Mouse (Mus musculus) limb, embryonic 10.5 days (tissue): ENCODE measurements around the gene Cdc14b. TPM values are rescaled to one million over a fixed set of nuclear protein-coding genes. Genes with fewer than 3 reads are reported as not detected.
A peak's percentile ranks its signal among the peaks of the same experiment; 100 is the strongest.

Experiments used
- DNase-seq: peaks from one replicate; pipeline ENCODE4 v3.0.0-alpha.2; 2017; ENCODE audit warnings: low spot score
- H3K27ac ChIP-seq: fragments of 300-500 bp; sonication (generic); 2 replicates; pipeline ENCODE4 v1.5.1; 2016; ENCODE audit warnings: mild to moderate bottlenecking
- H3K27me3 ChIP-seq: fragments of 300-500 bp; sonication (generic); 2 replicates; pipeline ENCODE4 v1.6.1; 2016; ENCODE audit warnings: low read depth, mild to moderate bottlenecking; ENCODE audit not compliant: poor library complexity, severe bottlenecking
- H3K36me3 ChIP-seq: fragments of 300-500 bp; sonication (generic); 2 replicates; pipeline ENCODE4 v1.6.1; 2016; ENCODE audit warnings: mild to moderate bottlenecking, moderate library complexity
- H3K4me1 ChIP-seq: fragments of 300-500 bp; sonication (generic); 2 replicates; pipeline ENCODE4 v1.6.1; 2016
- H3K4me3 ChIP-seq: fragments of 300-500 bp; sonication (generic); 2 replicates; pipeline ENCODE4 v1.5.1; 2016; ENCODE audit warnings: mild to moderate bottlenecking, moderate library complexity
- H3K9me3 ChIP-seq: fragments of 300-500 bp; sonication (generic); replicated peaks from 2 replicates; pipeline ENCODE4 v1.6.1; 2016; ENCODE audit warnings: mild to moderate bottlenecking
- WGBS: fragments of 180-500 bp; shearing (Covaris S2); methylation state at CpG from one replicate; pipeline ENCODE4 v1.1.7; 2016; 5-methylcytosine and 5-hydroxymethylcytosine counted together
- polyA plus RNA-seq: library from polyadenylated mRNA; unstranded; fragments of >200 nt; fragmentation: Nextera tagmentation; extraction: Ambion mirVana; gene quantifications from 2 replicates; pipeline ENCODE4 v1.2.1, GENCODE M21; 2016

The Cdc14b gene
- polyA plus RNA-seq, 1 experiment from 2014 or later, result 34.9 TPM

DNA sequence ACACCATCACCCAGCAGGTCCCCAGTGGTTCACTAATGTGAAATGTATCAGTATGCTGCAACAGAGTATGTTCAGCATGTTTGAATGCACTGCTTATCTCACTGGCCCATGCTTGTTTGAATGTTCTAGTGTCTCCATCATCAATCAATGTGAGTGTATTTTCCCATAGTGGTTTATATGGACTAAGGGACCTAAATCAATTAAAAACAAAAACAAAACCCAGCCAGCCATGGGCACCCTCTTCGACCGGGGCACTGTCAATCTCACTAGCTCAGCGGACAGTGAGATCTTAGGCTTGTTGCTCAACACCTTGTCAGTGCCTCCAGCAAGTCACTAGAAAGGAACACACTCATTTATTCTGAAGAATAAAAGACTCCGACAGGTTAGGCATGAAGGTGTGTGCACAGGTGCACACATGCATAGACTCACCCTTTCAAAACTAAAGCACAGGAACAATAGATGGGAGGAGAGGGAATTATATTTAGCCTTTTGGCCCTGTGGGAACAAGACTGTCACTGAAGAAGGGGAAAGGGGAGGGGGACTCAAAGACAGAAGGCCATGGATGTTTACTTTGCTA is 30.3 kb downstream of the Cdc14b start:
- Histone ChIP-seq H3K36me3 (peaks cover 15% of the 10 kb centered on the region), H3K27me3 (no peaks in the 10 kb centered on the region), H3K27ac (no peak overlapping the region), H3K4me1 (peaks cover 23% of the 10 kb centered on the region), H3K4me3 (no peak overlapping the region), H3K9me3 (no peaks in the 10 kb centered on the region)
- DNase-seq, result no peak
- 91% methylated on average over 4 of the region's 4 CpGs for WGBS

DNA sequence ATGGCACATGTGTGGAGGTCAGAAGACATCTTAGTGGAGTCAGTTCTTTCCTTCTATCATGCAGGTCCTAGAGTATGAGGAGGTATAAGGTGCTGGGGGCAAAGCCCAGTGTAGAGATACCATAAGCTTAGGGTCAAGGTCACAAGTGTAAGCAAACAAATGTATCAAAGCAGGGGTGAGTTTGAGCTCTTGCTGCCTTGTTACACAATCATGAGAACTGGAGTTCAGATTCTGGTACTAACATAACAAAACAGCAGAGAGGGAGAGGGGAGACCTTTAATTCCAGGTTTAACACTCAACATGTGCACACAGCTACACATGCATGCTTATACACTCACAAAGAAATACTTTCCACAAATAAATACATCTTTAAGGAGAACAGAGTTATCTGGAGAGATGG is 32.4 kb downstream of the Cdc14b start:
- no peaks in the 10 kb centered on the region for H3K27me3 ChIP-seq
- DNase-seq, result no peak
- peaks cover 15% of the 10 kb centered on the region for H3K36me3 ChIP-seq
- H3K4me1 ChIP-seq, result peaks cover 6% of the 10 kb centered on the region
- no peak overlapping the region for H3K4me3 ChIP-seq
- no peak overlapping the region for H3K27ac ChIP-seq
- no peaks in the 10 kb centered on the region for H3K9me3 ChIP-seq

DNA sequence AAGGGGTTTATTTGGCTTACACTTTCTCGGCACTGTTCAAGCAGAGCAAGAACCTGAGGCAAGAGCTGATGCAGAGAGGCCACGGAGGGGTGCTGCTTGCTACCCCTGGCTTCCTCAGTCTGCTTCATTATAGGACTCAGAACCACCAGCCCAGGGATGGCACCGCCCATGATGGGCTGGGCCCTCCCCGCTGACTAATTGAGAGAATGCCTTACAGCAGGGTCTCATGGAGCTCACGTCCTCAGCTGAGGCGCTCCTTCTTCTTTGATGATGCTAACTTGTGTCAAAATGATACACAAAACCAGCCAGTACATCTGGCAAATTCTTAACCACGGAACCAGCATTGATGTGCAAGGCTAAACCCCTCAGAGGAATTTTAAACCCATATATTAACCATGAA is 34.5 kb downstream of the Cdc14b start:
- H3K27me3 ChIP-seq, result no peaks in the 10 kb centered on the region
- no peak for DNase-seq
- no peak overlapping the region for H3K4me3 ChIP-seq
- 75% methylated on average over 7 of the region's 7 CpGs for WGBS
- H3K27ac ChIP-seq, result no peak overlapping the region
- no peaks in the 10 kb centered on the region for H3K9me3 ChIP-seq
- peaks cover 26% of the 10 kb centered on the region for H3K4me1 ChIP-seq
- H3K36me3 ChIP-seq, result peaks cover 15% of the 10 kb centered on the region

DNA sequence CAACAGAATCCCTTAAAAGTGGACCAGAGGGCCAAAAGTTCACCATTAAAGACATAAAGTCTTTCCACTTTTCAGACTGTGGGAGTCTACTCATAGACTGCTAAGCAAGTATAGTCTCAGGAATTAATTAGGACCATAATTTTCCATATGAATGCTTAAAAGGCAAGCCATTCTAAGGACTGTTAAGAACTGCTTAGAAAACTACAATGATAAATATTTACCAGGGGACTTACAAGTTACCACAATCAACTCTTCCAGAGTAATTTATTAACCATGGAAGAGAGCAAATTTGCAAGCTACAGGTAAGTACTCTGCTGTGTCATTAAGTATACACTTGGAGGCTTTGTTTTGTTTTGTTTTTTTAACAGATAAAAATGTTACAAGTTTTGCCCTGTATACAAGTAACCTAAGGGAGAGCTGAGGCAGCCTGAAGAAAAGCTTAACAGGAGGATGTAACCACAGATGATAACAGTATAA is 37.4 kb downstream of the Cdc14b start:
- Histone ChIP-seq H3K9me3 (no peaks in the 10 kb centered on the region), H3K36me3 (peaks cover 7% of the 10 kb centered on the region), H3K4me3 (no peak overlapping the region), H3K27ac (peak overlapping the region; percentile 44), H3K4me1 (peaks cover 47% of the 10 kb centered on the region), H3K27me3 (no peaks in the 10 kb centered on the region)
- DNase-seq, result no peak

DNA sequence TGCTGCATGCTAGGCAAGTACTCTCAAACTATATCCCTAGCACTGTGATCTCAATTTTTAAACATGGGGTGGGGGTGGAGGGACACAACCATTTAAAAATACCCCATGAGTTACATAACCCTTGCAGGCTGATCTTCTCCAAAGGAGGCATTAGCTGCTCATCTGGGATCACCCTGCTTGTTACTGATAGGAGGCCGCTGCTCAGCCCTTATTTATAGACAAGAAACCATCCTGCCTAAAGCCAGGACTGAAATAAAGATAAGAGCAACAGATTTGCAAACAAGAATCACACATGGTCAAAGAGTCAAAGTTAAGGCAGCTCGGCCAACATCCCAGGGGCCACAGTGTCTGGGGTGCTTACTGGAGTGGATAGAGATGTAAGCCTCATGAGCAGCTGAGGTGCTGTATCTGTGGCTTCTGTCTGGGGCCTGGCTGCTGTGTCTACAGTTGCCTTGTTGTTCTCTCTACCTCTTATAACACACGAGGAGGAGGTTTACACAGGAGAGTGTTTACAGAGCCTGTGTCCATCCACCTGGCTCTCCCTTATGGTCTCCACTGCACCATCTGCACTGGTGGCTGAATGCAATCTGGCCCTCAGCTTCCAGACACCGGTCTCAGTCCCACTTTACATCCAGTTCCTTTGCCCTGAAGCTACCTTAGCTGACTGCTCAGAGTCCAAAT is 38.0 kb downstream of the Cdc14b start:
- H3K4me3 ChIP-seq, result no peak overlapping the region
- 59% methylated on average over 4 of the region's 4 CpGs for WGBS
- H3K36me3 ChIP-seq, result peaks cover 5% of the 10 kb centered on the region; the same call in 1 of the 2 replicates
- DNase-seq, result no peak
- no peaks in the 10 kb centered on the region for H3K27me3 ChIP-seq
- peak overlapping the region; percentile 44 for H3K27ac ChIP-seq
- peaks cover 47% of the 10 kb centered on the region for H3K4me1 ChIP-seq
- no peaks in the 10 kb centered on the region for H3K9me3 ChIP-seq

DNA sequence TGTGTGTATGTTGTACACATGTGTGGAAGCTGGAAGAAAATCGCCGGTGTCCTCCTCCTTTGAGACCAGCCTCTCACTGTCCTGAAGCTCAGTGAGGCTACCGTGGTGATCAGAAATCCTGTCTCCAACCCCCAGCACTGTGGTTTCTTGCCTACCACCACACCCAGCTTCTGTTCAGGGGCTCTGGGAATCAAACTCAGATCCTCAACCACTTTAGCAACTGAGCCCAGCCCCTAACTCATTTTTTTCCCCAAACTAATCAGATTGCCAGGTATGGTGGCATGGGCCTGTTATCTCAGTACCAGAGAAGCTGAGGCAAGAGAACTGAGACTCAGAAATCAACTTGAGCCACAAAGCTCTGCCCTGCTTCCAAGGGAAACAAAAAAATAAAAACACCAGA is 39.3 kb downstream of the Cdc14b start:
- WGBS, result 63% methylated on average over 3 of the region's 3 CpGs
- Histone ChIP-seq H3K4me3 (no peak overlapping the region), H3K36me3 (no peaks in the 10 kb centered on the region), H3K27me3 (no peaks in the 10 kb centered on the region), H3K27ac (peak overlapping the region; percentile 83), H3K4me1 (peaks cover 47% of the 10 kb centered on the region), H3K9me3 (no peaks in the 10 kb centered on the region)
- DNase-seq, result no peak

DNA sequence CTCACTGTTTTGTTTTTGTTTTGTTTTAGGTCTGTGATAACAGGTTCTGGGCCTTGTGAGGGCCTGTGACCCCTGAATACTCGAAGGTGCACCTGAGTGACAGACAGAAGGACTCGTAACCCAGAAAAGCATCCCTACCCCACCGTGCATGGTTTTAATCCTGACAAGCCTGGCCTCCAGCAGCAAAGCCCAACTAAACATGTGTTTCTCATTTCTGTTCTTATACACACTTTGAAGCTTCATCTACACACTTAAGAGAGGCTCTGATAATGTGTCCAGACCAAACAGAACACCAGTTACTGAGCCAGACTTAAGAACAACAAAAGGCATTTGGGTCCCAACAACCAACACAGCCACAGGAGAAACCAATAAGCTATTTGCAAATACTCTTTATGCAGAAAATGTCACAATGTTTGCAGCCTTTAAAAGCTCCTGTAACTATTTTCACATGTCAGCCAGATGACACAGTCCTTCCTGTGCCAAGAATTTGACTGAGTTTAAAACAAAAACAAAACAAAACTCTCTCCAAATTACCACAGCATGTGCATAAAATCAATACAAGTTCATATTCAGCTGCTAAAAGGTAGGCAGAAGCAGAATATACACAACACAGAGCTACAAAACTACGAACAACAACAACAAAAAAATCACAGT is 39.9 kb downstream of the Cdc14b start:
- peak; percentile 57 for DNase-seq
- no peaks in the 10 kb centered on the region for H3K9me3 ChIP-seq
- no peak overlapping the region for H3K4me3 ChIP-seq
- H3K27ac ChIP-seq, result peak overlapping the region; percentile 83
- 37% methylated on average over 4 of the region's 4 CpGs for WGBS
- H3K4me1 ChIP-seq, result peaks cover 41% of the 10 kb centered on the region
- no peaks in the 10 kb centered on the region for H3K36me3 ChIP-seq
- H3K27me3 ChIP-seq, result no peaks in the 10 kb centered on the region

DNA sequence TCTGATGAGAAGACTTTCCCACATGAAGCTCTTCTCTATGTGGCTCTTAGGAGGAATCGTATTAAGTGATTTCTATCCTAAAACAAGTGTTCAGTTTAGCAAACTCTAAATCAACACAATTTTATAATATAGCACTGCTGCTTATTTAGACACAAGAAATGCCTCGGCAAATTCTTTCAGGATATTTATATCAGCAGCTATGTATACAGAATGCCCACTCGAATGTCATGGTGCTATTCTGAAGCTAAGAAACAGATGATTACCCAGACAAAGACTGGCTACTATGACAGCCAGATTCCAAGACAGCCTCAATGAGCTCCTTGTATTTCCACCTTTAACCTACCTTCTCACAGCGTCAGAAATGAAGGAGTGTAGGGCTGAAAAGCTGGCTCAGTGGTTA is 42.0 kb downstream of the Cdc14b start:
- Histone ChIP-seq H3K36me3 (no peaks in the 10 kb centered on the region), H3K27me3 (no peaks in the 10 kb centered on the region), H3K4me3 (no peak overlapping the region), H3K27ac (no peak overlapping the region), H3K9me3 (no peaks in the 10 kb centered on the region), H3K4me1 (peaks cover 41% of the 10 kb centered on the region)
- no peak for DNase-seq
- WGBS, result 94% methylated on average over 4 of the region's 4 CpGs

DNA sequence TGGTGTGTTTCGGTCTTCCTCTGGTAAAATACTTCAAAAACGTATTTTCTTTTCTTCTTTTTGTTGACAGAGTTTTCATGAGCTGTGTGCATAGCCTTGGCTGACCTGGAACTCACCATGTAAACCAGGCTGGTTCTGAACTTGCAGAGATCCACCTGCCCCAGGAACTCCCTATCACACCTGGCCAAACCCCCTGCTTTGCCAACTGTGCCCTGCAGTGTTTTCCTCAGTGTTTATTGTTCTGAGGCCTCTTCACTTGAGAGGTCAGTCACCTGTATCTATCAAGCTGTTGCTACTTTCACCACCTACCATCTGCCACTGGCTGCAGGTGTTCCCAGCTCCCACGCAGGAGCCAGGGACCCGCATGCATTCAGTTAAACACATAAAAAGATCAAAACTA is 48.4 kb downstream of the Cdc14b start:
- 87% methylated on average over 4 of the region's 4 CpGs for WGBS
- peaks cover 16% of the 10 kb centered on the region for H3K36me3 ChIP-seq
- no peak for DNase-seq
- H3K9me3 ChIP-seq, result no peaks in the 10 kb centered on the region
- H3K27ac ChIP-seq, result no peak overlapping the region
- no peaks in the 10 kb centered on the region for H3K4me1 ChIP-seq
- no peak overlapping the region for H3K4me3 ChIP-seq
- H3K27me3 ChIP-seq, result no peaks in the 10 kb centered on the region

DNA sequence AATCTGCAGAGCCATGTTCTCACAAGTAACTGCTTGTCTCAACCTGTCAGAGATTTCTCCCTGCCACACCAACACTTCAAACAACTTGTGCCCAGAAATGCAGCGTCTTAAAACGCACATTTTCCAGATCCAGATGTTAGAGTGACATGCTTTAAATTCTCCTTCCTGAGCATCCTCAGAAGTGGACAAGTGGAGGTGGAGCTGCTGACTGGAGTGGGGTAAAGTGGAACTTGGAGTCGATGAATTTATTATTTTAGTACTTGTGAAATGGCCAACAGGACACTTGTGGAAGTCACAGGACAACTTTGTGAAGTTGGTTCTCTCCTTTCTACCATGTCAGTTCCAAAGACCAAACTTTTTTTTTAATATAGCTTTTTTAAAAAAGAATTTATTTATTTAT is 49.4 kb downstream of the Cdc14b start:
- no peaks in the 10 kb centered on the region for H3K9me3 ChIP-seq
- H3K4me1 ChIP-seq, result no peaks in the 10 kb centered on the region
- H3K27ac ChIP-seq, result no peak overlapping the region
- H3K36me3 ChIP-seq, result peaks cover 18% of the 10 kb centered on the region
- no peak overlapping the region for H3K4me3 ChIP-seq
- H3K27me3 ChIP-seq, result no peaks in the 10 kb centered on the region
- 71% methylated on average over 3 of the region's 3 CpGs for WGBS
- no peak for DNase-seq

DNA sequence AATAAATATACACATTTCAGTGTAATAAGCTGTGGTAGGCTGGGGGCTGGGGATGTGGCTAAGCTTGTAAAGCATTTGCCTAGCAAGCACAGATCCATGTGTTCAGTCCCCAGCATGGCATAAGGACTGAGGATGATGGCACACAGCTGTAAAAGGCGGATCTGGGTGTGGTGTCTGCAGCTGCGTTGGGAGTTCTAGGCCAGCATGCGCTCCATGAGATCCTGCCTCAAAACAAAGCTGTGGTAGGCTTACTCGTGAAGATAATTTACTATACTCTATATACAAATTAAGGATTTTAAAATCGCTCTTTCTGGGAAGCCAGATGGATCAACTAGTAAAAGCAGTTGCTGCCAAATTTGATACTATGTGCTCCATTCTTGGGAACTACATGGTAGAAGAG is 60.2 kb downstream of the Cdc14b start:
- no peak overlapping the region for H3K27ac ChIP-seq
- H3K4me1 ChIP-seq, result no peaks in the 10 kb centered on the region
- no peak for DNase-seq
- no peaks in the 10 kb centered on the region for H3K27me3 ChIP-seq
- H3K4me3 ChIP-seq, result no peak overlapping the region
- H3K9me3 ChIP-seq, result no peaks in the 10 kb centered on the region
- peaks cover 44% of the 10 kb centered on the region for H3K36me3 ChIP-seq
- WGBS, result 95% methylated on average over 5 of the region's 5 CpGs

DNA sequence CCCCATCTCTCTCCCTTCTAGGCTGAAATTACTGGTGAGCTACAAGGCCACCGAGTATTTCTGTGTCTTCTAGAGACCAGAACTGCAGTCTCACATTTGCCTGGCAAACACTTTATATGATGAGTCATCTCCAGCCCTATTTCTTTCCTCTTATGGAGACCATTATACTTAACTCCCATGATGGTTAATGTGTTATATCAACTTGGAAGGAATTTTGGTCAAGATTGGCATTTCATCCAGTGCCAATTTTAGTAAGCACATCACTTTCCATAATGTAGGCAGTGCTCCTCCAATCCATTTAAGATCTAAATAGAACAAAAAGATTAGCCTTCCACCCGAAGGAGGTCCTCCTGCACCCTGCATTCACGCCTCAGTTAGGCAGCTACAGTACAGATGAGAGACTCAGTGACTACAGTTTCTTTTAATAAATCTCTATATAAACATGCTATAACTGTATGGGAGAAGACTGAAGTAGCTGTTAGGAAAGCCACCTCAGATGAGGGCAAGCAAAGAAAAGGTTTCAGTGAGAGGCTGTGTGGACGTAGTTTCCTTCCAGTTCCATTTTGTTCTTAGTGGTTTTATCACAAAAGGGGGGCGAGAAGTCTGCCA is 63.0 kb downstream of the Cdc14b start:
- peaks cover 47% of the 10 kb centered on the region for H3K36me3 ChIP-seq
- H3K4me3 ChIP-seq, result no peak overlapping the region
- 88% methylated on average over 5 of the region's 5 CpGs for WGBS
- no peaks in the 10 kb centered on the region for H3K9me3 ChIP-seq
- H3K27ac ChIP-seq, result no peak overlapping the region
- DNase-seq, result no peak
- no peaks in the 10 kb centered on the region for H3K27me3 ChIP-seq
- H3K4me1 ChIP-seq, result no peaks in the 10 kb centered on the region

DNA sequence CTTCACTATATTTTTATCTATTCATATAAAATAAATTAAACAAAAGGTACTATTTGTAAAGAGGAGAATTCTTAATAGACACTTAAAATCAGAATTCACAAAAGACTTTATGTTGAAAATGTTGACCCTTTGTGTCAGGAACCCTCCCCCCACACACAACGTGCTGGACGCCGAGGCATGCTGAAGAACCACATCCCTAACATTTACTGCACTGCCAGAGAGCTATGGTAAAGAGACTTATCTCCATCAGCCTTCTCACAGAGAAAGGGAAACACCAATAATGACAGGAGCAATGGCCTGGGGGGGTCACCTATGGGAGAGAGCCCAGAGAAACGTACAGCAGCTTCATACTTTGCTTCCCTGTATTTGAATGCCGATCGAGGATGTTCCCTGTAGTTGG is 66.9 kb downstream of the Cdc14b start:
- H3K4me1 ChIP-seq, result peaks cover 11% of the 10 kb centered on the region
- no peak overlapping the region for H3K4me3 ChIP-seq
- no peak for DNase-seq
- no peak overlapping the region for H3K27ac ChIP-seq
- no peaks in the 10 kb centered on the region for H3K27me3 ChIP-seq
- H3K9me3 ChIP-seq, result no peaks in the 10 kb centered on the region
- 93% methylated on average over 6 of the region's 6 CpGs for whole genome bisulfite sequencing
- peaks cover 34% of the 10 kb centered on the region for H3K36me3 ChIP-seq
